Mouse (Mus musculus) adrenal gland, postnatal 14 days (tissue): ENCODE data around the gene Grik4. TPM values are rescaled to one million over a fixed set of nuclear protein-coding genes. Genes with fewer than 3 reads are reported as not detected.

Experiments
- DNase-seq: peaks from one replicate; pipeline ENCODE4 v3.0.0; 2021; ENCODE audit warnings: mixed read lengths
- microRNA-seq, 2 experiments: library from miRNA; unstranded; fragments of <30 nt; microRNA quantifications; one replicate each; pipeline ENCODE4 v1.2.0; 2021
- total RNA-seq: library from RNA; stranded (reverse); gene quantifications from 2 replicates; pipeline ENCODE4 v1.2.3, GENCODE M21; 2021

The Grik4 gene
- total RNA-seq, 1 experiment from 2014 or later, result 1.5 TPM

GRCm38 (mm10) chr9:42488071-42488470, 456.2 kb downstream of the Grik4 start:
- no peak for DNase-seq

GRCm38 (mm10) chr9:42486913-42487312, 457.4 kb downstream of the Grik4 start:
- DNase-seq, result no peak

GRCm38 (mm10) chr9:42484667-42485066, 459.6 kb downstream of the Grik4 start:
- DNase-seq, result peak; percentile 51

- no peak for DNase-seq
Measured at GRCm38 (mm10) chr9:42482944-42483343, 461.3 kb downstream of the Grik4 start.

GRCm38 (mm10) chr9:42476166-42476565, 468.1 kb downstream of the Grik4 start:
- no peak for DNase-seq

- DNase-seq, result no peak
Measured at GRCm38 (mm10) chr9:42474244-42474643, 470.0 kb downstream of the Grik4 start.

GRCm38 (mm10) chr9:42471921-42472747, 472.2 kb downstream of the Grik4 start:
- DNase-seq, result peak; percentile 96

GRCm38 (mm10) chr9:42471214-42471613, 473.1 kb downstream of the Grik4 start:
- DNase-seq, result peak; percentile 83

GRCm38 (mm10) chr9:42469323-42469722, 475.0 kb downstream of the Grik4 start:
- no peak for DNase-seq

GRCm38 (mm10) chr9:42468360-42468759, 475.9 kb downstream of the Grik4 start:
- no peak for DNase-seq

Small RNA genes within 50 kb of the gene (microRNA-seq; reads per million reads assigned to microRNA genes)
- 0 reads per million in 2 experiments for gene Gm27509

Other genes with a start within 250 kb of the Grik4 start
- 115 and 123 TPM in 2 replicates for gene Arhgef12, start 162.7 kb upstream of the Grik4 start, total RNA-seq
- 4.5 and 5.2 TPM in 2 replicates for gene Tmem136, start 172.1 kb upstream of the Grik4 start, total RNA-seq